Mouse (Mus musculus) stomach, embryonic 16.5 days (tissue): ENCODE measurements around the gene Ssc4d. TPM values are rescaled to one million over a fixed set of nuclear protein-coding genes. Genes with fewer than 3 reads are reported as not detected.
A peak's percentile ranks its signal among the peaks of the same experiment; 100 is the strongest.

Source experiments
- ATAC-seq: fragments of 200-750 bp; cut with Nextera tagmentation; 2 replicates; pipeline ENCODE4 v1.8.0; 2017; ENCODE audit warnings: moderate number of reproducible peaks, moderate TSS enrichment; ENCODE audit not compliant: insufficient read depth, low FRiP score
- H3K27ac ChIP-seq: fragments of 300-500 bp; sonication (generic); 2 replicates; pipeline ENCODE4 v1.5.1; 2014; ENCODE audit warnings: low read length
- H3K27me3 ChIP-seq: fragments of 300-500 bp; sonication (generic); 2 replicates; pipeline ENCODE4 v1.6.1; 2014; ENCODE audit warnings: low read length, control low read depth, mixed read lengths; ENCODE audit not compliant: control insufficient read depth, insufficient read depth
- H3K36me3 ChIP-seq: fragments of 300-500 bp; sonication (generic); 2 replicates; pipeline ENCODE4 v1.6.1; 2014; ENCODE audit warnings: low read length; ENCODE audit not compliant: control insufficient read depth, insufficient read depth
- H3K4me1 ChIP-seq: fragments of 300-500 bp; sonication (generic); 2 replicates; pipeline ENCODE4 v1.6.1; 2014; ENCODE audit warnings: low read length, control low read depth, mixed read lengths; ENCODE audit not compliant: control insufficient read depth, insufficient read depth
- H3K4me2 ChIP-seq: fragments of 300-500 bp; sonication (generic); 2 replicates; pipeline ENCODE4 v1.6.1; 2014; ENCODE audit warnings: low read depth, low read length, mixed read lengths
- H3K4me3 ChIP-seq: fragments of 300-500 bp; sonication (generic); replicated peaks from 2 replicates; pipeline ENCODE4 v1.5.1; 2014; ENCODE audit warnings: mild to moderate bottlenecking, low read length
- H3K9ac ChIP-seq: fragments of 300-500 bp; sonication (generic); 2 replicates; pipeline ENCODE4 v1.6.1; 2014; ENCODE audit warnings: low read length
- H3K9me3 ChIP-seq: fragments of 300-500 bp; sonication (generic); replicated peaks from 2 replicates; pipeline ENCODE4 v1.6.1; 2016; ENCODE audit warnings: low read length, control low read depth; ENCODE audit not compliant: control insufficient read depth
- WGBS: fragments of 180-500 bp; shearing (Covaris S2); extraction: QIAGEN DNeasy Blood & Tissue Kit; methylation state at CpG from one replicate; pipeline ENCODE4 v1.1.7; 2014; 5-methylcytosine and 5-hydroxymethylcytosine counted together
- polyA plus RNA-seq: library from polyadenylated mRNA; unstranded; fragments of >200 nt; fragmentation: Nextera tagmentation; extraction: Ambion mirVana; gene quantifications from 2 replicates; pipeline ENCODE4 v1.2.1, GENCODE M21; 2015

Ssc4d gene
- polyA plus RNA-seq, 1 experiment from 2014 or later = 2.9 TPM

DNA sequence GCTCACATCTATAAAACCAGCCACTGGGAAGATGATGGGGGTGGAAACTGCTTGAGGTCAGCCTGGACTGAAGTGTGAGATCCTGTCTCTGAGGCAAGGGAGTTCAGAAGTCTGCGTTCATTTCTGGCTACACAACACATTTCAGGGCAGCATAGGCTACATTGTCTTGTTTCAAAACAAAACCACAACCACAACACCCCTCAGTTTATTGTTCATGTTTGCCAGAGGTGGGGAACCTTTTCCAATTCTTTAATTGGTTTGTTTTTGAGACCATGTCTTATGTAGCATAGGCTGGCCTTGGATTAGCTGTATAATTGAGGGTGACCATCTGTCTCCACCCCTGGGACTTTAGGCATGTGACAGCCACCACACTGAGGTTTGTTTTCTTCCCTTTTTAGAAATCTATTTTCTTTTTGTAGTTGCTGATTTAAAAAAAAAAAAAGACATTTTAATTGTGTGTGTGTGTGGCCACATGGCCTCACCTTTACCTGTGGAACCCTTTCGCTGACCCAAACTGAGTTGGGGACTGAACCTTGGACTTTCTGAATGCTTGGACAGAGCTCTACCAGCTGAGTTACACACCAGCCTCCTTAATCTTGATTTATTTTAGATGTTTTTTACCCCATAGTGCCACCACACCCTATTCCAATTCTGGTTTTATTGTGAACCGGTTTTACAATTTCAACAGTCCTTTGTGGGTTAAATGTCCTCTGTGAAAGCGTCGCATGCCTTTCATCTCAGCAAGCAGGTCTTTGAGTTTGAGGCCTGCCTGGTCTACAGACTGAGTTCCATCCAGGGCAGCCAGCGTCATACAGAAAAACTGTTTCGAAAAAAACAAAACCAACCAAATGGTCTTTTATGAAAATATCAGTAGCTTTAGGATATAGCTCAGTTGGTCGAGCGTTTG is 17.8 kb downstream of the Ssc4d start:
- peaks cover 19% of the 10 kb centered on the region for H3K4me1 ChIP-seq
- H3K27me3 ChIP-seq = no peaks in the 10 kb centered on the region
- H3K9ac ChIP-seq = peak overlapping the region; percentile 72
- no peak for ATAC-seq
- 73% methylated on average over 9 of the region's 9 CpGs for WGBS
- H3K4me3 ChIP-seq = no peak overlapping the region
- H3K27ac ChIP-seq = peak overlapping the region; percentile 97
- peaks cover 3% of the 10 kb centered on the region; the same call in 1 of the 2 replicates for H3K36me3 ChIP-seq
- H3K4me2 ChIP-seq = peak overlapping the region; percentile 61
- H3K9me3 ChIP-seq = no peaks in the 10 kb centered on the region

DNA sequence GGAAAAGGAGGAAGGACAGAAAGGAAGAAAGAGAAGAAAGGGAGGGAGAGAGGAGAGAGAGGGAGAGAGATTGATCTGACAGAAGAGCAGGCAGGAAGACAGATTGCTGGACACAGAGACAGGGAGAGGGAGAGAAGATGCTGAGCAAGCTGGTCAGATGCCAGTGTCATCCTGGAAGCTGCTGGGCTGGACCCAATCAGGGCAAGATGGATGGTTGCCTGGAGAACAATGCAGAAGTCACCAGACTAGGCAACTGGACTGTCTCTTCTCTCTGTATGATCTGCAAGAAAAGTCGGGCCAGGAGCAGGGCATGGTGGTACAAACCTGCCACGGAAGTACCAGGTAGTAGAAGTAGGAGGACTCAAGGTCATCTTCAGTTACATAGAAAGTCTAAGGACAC is 21.5 kb downstream of the Ssc4d start:
- Histone ChIP-seq H3K4me3 (no peak overlapping the region), H3K27ac (no peak overlapping the region), H3K36me3 (no peaks in the 10 kb centered on the region), H3K27me3 (no peaks in the 10 kb centered on the region), H3K4me2 (no peak overlapping the region), H3K4me1 (peaks cover 9% of the 10 kb centered on the region; the same call in 1 of the 2 replicates), H3K9me3 (no peaks in the 10 kb centered on the region), H3K9ac (no peak overlapping the region)
- no peak for ATAC-seq
- 91% methylated on average over 2 of the region's 2 CpGs for WGBS

DNA sequence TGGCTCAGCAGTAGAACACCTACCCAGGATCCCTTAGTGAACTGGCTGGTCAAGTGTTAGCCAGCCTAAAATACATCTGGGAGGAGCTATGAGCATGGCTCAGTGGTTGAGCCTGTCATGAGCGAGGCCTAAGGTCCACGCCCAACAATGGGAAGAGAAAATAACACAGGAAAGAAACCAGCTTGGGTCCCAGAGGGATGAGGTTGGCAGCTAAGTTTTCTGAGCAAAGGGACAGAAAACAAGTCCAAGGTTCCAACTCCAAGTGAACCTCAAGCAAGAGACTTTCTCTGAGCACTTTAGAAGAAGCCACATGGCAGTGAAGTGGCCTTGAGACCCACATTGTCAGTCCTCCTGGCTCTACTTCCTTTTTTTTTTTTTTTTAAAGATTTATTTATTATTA is 22.7 kb downstream of the Ssc4d start:
- no peak for ATAC-seq
- H3K9ac ChIP-seq = no peak overlapping the region
- no peak overlapping the region for H3K4me3 ChIP-seq
- H3K27me3 ChIP-seq = no peaks in the 10 kb centered on the region
- no peaks in the 10 kb centered on the region for H3K9me3 ChIP-seq
- WGBS = 98% methylated on average over 2 of the region's 2 CpGs
- no peaks in the 10 kb centered on the region for H3K36me3 ChIP-seq
- peaks cover 2% of the 10 kb centered on the region; the same call in 1 of the 2 replicates for H3K4me1 ChIP-seq
- H3K27ac ChIP-seq = no peak overlapping the region
- H3K4me2 ChIP-seq = no peak overlapping the region

DNA sequence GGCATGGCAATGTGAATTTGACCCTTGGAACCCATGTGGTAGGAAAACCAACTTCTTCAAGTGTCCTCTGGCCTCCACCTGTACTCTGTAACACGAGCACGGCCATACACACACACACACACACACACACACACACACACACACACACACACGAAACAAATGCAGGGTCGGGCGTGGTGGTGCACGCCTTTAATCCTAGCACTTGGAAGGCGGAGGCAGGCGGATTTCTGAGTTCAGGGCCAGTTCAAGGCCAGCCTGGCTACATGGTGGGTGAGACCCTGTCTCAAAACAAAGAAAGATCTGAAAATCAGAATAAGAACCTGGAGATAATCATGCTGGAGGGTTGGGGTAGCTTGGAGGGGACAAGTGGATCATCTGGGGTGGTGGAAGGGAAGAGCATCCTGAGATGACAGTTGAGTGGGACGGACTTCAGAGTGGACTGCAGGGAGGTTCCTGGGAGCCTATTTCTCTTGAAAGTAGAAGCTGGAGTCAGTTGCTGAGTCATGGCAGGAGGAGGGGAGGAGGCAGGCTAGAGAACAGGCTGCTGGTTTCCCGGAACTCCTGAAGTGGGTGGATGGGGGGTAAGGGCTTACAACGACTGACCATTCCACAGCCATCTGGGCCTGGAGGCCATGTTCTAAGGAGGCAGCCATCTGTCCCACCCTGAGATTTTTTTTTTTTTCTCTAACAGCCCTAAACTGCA is 23.5 kb downstream of the Ssc4d start:
- Histone ChIP-seq H3K9me3 (no peaks in the 10 kb centered on the region), H3K4me1 (peaks cover 6% of the 10 kb centered on the region; the same call in 1 of the 2 replicates), H3K9ac (no peak overlapping the region), H3K27me3 (no peaks in the 10 kb centered on the region), H3K4me3 (no peak overlapping the region), H3K27ac (peak overlapping the region; percentile 24; the same call in 1 of the 2 replicates), H3K36me3 (no peaks in the 10 kb centered on the region), H3K4me2 (no peak overlapping the region)
- 77% methylated on average over 11 of the region's 11 CpGs for WGBS
- no peak for ATAC-seq

DNA sequence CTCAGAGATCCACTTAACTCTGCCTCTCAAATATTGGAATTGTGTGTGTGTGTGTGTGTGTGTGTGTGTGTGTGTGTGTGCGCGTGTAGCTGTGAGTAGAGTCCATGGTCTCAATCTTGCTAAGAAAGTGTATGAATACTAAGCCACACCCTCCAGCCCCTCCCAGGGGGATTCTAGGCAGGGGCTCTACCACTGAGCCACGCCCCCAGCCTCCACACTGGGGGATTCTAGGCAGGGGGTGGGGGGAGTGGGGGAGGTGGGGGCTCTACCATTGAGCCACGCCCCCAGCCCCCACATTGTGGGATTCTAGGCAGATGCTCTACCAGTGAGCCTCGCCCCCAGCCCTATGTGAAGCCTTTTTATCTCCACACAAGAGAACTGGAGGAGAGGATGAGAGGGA is 27.7 kb downstream of the Ssc4d start:
- no peaks in the 10 kb centered on the region for H3K36me3 ChIP-seq
- peaks cover 8% of the 10 kb centered on the region; the same call in 1 of the 2 replicates for H3K4me1 ChIP-seq
- H3K9ac ChIP-seq = no peak overlapping the region
- H3K27me3 ChIP-seq = no peaks in the 10 kb centered on the region
- 0 out of 2 replicates have a peak overlapping the region, but pooled peaks have one; percentile 34 for H3K27ac ChIP-seq
- no peak overlapping the region for H3K4me3 ChIP-seq
- H3K4me2 ChIP-seq = no peak overlapping the region
- peak; percentile 8; the same call in 1 of the 2 replicates for ATAC-seq
- 65% methylated on average over 5 of the region's 5 CpGs for WGBS
- no peaks in the 10 kb centered on the region for H3K9me3 ChIP-seq

DNA sequence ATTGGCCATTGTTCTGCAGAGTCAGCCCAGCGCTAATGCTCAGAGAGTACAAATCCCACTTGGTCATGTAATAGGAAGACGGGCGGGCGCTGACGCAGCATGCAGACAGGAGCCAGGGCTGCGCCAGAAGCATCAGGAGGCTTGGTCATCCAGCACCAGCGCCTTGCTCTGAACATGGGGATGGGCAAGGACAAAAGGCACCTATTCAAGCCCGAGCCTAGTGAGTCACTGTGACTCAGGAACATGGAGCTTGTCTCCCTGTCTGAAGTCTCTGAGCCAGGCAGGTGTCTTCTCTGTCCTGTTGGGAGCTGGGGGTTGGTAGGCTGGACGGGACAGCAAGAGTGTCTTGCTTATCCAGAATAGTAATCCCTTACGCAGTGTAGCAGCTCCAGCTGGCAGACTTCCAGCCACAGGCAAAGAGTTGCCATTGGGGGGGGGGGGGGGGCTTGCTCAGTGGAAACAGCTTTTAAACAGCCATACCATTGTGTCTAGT is 28.4 kb downstream of the Ssc4d start:
- Histone ChIP-seq H3K4me2 (peak overlapping the region; percentile 24; the same call in 1 of the 2 replicates), H3K4me1 (peaks cover 8% of the 10 kb centered on the region; the same call in 1 of the 2 replicates), H3K4me3 (no peak overlapping the region), H3K27me3 (no peaks in the 10 kb centered on the region), H3K36me3 (no peaks in the 10 kb centered on the region), H3K27ac (peak overlapping the region; percentile 34; the same call in 1 of the 2 replicates), H3K9ac (no peak overlapping the region; the same call in 1 of the 2 replicates), H3K9me3 (no peaks in the 10 kb centered on the region)
- peak; percentile 61; the same call in 1 of the 2 replicates for ATAC-seq
- 41% methylated on average over 10 of the region's 10 CpGs for WGBS

DNA sequence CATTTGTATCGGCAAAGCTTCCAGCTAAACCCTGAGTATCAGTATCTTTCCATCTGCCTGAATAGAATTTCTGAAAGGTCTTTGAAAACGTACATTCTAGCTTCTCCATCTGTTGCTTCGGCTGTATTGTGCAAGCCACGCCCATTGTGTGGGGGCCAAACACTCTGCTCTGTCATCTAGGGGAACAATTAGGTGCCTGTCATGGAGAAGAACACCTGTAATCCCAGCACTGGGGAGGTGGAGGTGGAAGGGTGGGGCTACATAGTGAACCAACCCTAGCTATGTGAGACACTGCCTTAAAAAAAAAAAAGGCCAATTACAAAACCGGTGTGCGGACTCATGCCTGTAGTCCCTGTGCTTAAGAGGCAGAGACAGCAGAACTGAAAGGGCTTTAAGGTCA is 31.6 kb downstream of the Ssc4d start:
- Histone ChIP-seq H3K9ac (no peak overlapping the region), H3K4me3 (no peak overlapping the region), H3K27me3 (no peaks in the 10 kb centered on the region), H3K36me3 (no peaks in the 10 kb centered on the region), H3K4me1 (peaks cover 8% of the 10 kb centered on the region; the same call in 1 of the 2 replicates), H3K9me3 (no peaks in the 10 kb centered on the region), H3K27ac (no peak overlapping the region), H3K4me2 (no peak overlapping the region)
- no peak for ATAC-seq
- WGBS = 70% methylated on average over 6 of the region's 6 CpGs

DNA sequence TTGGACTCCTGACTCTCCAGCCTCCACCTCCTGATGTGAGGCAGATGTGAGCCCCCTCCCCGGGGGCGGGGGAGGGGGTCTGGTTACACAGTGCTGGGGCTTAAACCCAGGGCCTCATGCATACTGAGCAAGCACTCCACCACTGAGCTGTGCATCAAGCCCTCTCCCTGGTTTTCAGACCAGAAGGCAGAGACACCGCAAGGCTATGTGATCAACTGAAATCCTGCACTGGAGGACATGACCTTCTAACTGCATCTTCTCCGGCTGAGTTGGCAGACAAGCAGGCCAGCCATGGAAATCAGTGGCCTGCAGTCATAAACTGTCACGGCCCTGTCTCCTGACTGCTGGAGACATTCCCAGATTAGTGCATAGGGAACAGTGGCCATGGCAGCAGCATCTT is 33.7 kb downstream of the Ssc4d start:
- no peaks in the 10 kb centered on the region for H3K27me3 ChIP-seq
- WGBS = 61% methylated on average over 5 of the region's 5 CpGs

More for the DNA sequence above, 33.7 kb downstream of the Ssc4d start:
- Histone ChIP-seq H3K9ac (no peak overlapping the region), H3K27ac (no peak overlapping the region), H3K4me2 (no peak overlapping the region), H3K4me1 (no peaks in the 10 kb centered on the region), H3K4me3 (no peak overlapping the region), H3K36me3 (no peaks in the 10 kb centered on the region), H3K9me3 (no peaks in the 10 kb centered on the region)
- ATAC-seq = 0 out of 2 replicates have a peak, but pooled peaks have one; percentile 17
